Mouse (Mus musculus) lung, postnatal 0 days (tissue): ENCODE measurements around the gene Nkx2-2.

Experiments used
- CTCF ChIP-seq: IDR thresholded peaks from 2 replicates; pipeline ENCODE4 v1.5.1; 2016; ENCODE audit warnings: antibody characterized with exemption, mild to moderate bottlenecking
- EP300 ChIP-seq: IDR thresholded peaks from 2 replicates; pipeline ENCODE4 v1.6.1; 2016; ENCODE audit warnings: antibody characterized with exemption, mild to moderate bottlenecking, control low read depth

DNA sequence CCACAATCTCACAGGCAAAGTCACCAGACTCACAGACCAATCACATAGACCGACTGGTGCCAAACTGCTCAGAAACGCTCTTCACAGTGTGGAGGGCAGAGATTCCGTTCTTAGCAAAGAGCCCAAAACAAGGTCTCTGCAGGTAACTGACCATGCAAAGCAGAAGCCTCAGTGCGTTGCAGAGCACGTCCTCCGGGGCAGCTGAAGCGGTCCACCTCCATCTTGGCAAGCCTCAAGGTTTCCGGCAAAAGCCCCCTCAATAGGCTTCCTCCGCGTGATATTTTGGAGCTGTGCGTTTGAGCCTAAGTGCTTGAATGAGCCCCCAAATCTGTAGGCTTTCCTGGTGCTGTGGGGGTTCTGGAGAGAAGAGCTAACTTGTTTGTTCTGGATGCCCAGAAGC is 18.7 kb downstream of the Nkx2-2 start:
- TF ChIP-seq CTCF (no peak), EP300 (no peak)
